Mouse (Mus musculus) forebrain, embryonic 13.5 days (tissue): ENCODE results near the gene Anp32b. TPM values are rescaled to one million over a fixed set of nuclear protein-coding genes. Genes with fewer than 3 reads are reported as not detected.

ENCODE experiments used
- ATAC-seq: fragments of 200-750 bp; cut with Nextera tagmentation; 2 replicates; pipeline ENCODE4 v1.8.0; 2017
- H3K27ac ChIP-seq: fragments of 300-500 bp; sonication (generic); 2 replicates; pipeline ENCODE4 v1.5.1; 2015; ENCODE audit warnings: inconsistent platforms, mild to moderate bottlenecking, moderate library complexity
- H3K27me3 ChIP-seq: fragments of 300-500 bp; sonication (generic); 2 replicates; pipeline ENCODE4 v1.6.1; 2015; ENCODE audit warnings: mild to moderate bottlenecking, inconsistent platforms
- H3K36me3 ChIP-seq: fragments of 300-500 bp; sonication (generic); 2 replicates; pipeline ENCODE4 v1.6.1; 2015; ENCODE audit warnings: mild to moderate bottlenecking, inconsistent platforms; ENCODE audit not compliant: poor library complexity, severe bottlenecking
- H3K4me1 ChIP-seq: fragments of 300-500 bp; sonication (generic); 2 replicates; pipeline ENCODE4 v1.6.1; 2015; ENCODE audit warnings: inconsistent platforms
- H3K4me2 ChIP-seq: fragments of 300-500 bp; sonication (generic); 2 replicates; pipeline ENCODE4 v1.6.1; 2015; ENCODE audit warnings: inconsistent platforms, mild to moderate bottlenecking, moderate library complexity
- H3K4me3 ChIP-seq: fragments of 300-500 bp; sonication (generic); 2 replicates; pipeline ENCODE4 v1.5.1; 2015; ENCODE audit warnings: mild to moderate bottlenecking, inconsistent platforms
- H3K9ac ChIP-seq: fragments of 300-500 bp; sonication (generic); 2 replicates; pipeline ENCODE4 v1.6.1; 2015; ENCODE audit warnings: mild to moderate bottlenecking, inconsistent platforms
- H3K9me3 ChIP-seq: fragments of 300-500 bp; sonication (generic); replicated peaks from 2 replicates; pipeline ENCODE4 v1.6.1; 2016; ENCODE audit warnings: inconsistent platforms
- WGBS: fragments of 180-500 bp; shearing (Covaris S2); methylation state at CpG from one replicate; pipeline ENCODE4 v1.1.7; 2015; 5-methylcytosine and 5-hydroxymethylcytosine counted together
- polyA plus RNA-seq: library from polyadenylated mRNA; unstranded; fragments of >200 nt; fragmentation: Nextera tagmentation; extraction: Ambion mirVana; gene quantifications from 2 replicates; pipeline ENCODE4 v1.2.1, GENCODE M21; 2015

Gene Anp32b
- 210 and 214 TPM in 2 replicates for polyA plus RNA-seq

- ATAC-seq: peak; percentile 96
- peaks cover 46% of the 10 kb centered on the region for H3K4me1 ChIP-seq
- H3K4me2 ChIP-seq: peak within 1 kb of the TSS; percentile 90
- H3K27ac ChIP-seq: peak within 1 kb of the TSS; percentile 99
- H3K27me3 ChIP-seq: no peaks in the 10 kb centered on the region
- peak within 1 kb of the TSS; percentile 99 for H3K9ac ChIP-seq
- no peaks in the 10 kb centered on the region for H3K9me3 ChIP-seq
- under 1% methylated on average over 55 of the region's 66 CpGs for WGBS
- H3K36me3 ChIP-seq: no peaks in the 10 kb centered on the region
- H3K4me3 ChIP-seq: peak within 1 kb of the TSS; percentile 91
These were observed at the start of gene Anp32b for GRCm38 (mm10) chr4:46450519-46451131. Gene Anp32b (plus strand): TSS chr4:46450902.

GRCm38 (mm10) chr4:46404042-46404795, 46.5 kb upstream of the Anp32b start:
- Histone ChIP-seq H3K27me3 (no peaks in the 10 kb centered on the region), H3K4me1 (no peaks in the 10 kb centered on the region), H3K9me3 (peaks cover 5% of the 10 kb centered on the region; the same call in 1 of the 2 replicates), H3K4me2 (no peak overlapping the region), H3K9ac (no peak overlapping the region), H3K4me3 (no peak overlapping the region), H3K36me3 (no peaks in the 10 kb centered on the region), H3K27ac (no peak overlapping the region)
- 77% methylated on average over 6 of the region's 6 CpGs for whole genome bisulfite sequencing
- ATAC-seq: no peak

GRCm38 (mm10) chr4:46406966-46407703, 43.6 kb upstream of the Anp32b start:
- Histone ChIP-seq H3K9me3 (no peaks in the 10 kb centered on the region), H3K4me2 (no peak overlapping the region), H3K36me3 (no peaks in the 10 kb centered on the region), H3K4me1 (no peaks in the 10 kb centered on the region), H3K27me3 (no peaks in the 10 kb centered on the region), H3K9ac (no peak overlapping the region), H3K27ac (no peak overlapping the region), H3K4me3 (no peak overlapping the region)
- WGBS: 91% methylated on average over 8 of the region's 8 CpGs
- ATAC-seq: no peak

GRCm38 (mm10) chr4:46410677-46411076, 40.0 kb upstream of the Anp32b start:
- Histone ChIP-seq H3K4me3 (no peak overlapping the region), H3K27ac (no peak overlapping the region), H3K36me3 (no peaks in the 10 kb centered on the region), H3K4me1 (no peaks in the 10 kb centered on the region), H3K4me2 (no peak overlapping the region), H3K9ac (no peak overlapping the region), H3K27me3 (no peaks in the 10 kb centered on the region), H3K9me3 (no peaks in the 10 kb centered on the region)
- no peak for ATAC-seq
- 94% methylated on average over 5 of the region's 5 CpGs for WGBS

GRCm38 (mm10) chr4:46411489-46411888, 39.2 kb upstream of the Anp32b start:
- no peaks in the 10 kb centered on the region for H3K27me3 ChIP-seq
- H3K4me2 ChIP-seq: no peak overlapping the region
- no peak overlapping the region for H3K9ac ChIP-seq
- H3K36me3 ChIP-seq: no peaks in the 10 kb centered on the region
- no peaks in the 10 kb centered on the region for H3K4me1 ChIP-seq
- no peak for ATAC-seq
- H3K4me3 ChIP-seq: no peak overlapping the region
- WGBS: 88% methylated on average over 6 of the region's 6 CpGs
- H3K27ac ChIP-seq: no peak overlapping the region
- no peaks in the 10 kb centered on the region for H3K9me3 ChIP-seq

- Histone ChIP-seq H3K4me3 (no peak overlapping the region), H3K4me2 (no peak overlapping the region), H3K27me3 (no peaks in the 10 kb centered on the region), H3K9me3 (no peaks in the 10 kb centered on the region), H3K4me1 (no peaks in the 10 kb centered on the region), H3K9ac (no peak overlapping the region), H3K36me3 (no peaks in the 10 kb centered on the region), H3K27ac (no peak overlapping the region)
- 54% methylated on average over 1 of the region's 1 CpGs for WGBS
- no peak for ATAC-seq
These were observed 38.6 kb upstream of the Anp32b start for GRCm38 (mm10) chr4:46412113-46412512.

- 86% methylated on average over 7 of the region's 7 CpGs for WGBS
- Histone ChIP-seq H3K27me3 (no peaks in the 10 kb centered on the region), H3K4me2 (no peak within 1 kb of the TSS), H3K4me3 (no peak within 1 kb of the TSS), H3K9ac (no peak within 1 kb of the TSS), H3K27ac (no peak within 1 kb of the TSS), H3K4me1 (no peaks in the 10 kb centered on the region), H3K9me3 (no peaks in the 10 kb centered on the region), H3K36me3 (no peaks in the 10 kb centered on the region)
- no peak for ATAC-seq
These were observed 37.3 kb upstream of the Anp32b start, which contains the start of gene Hemgn for GRCm38 (mm10) chr4:46413406-46413805. Gene Hemgn (minus strand): TSS chr4:46413506.

GRCm38 (mm10) chr4:46417491-46417890, 33.2 kb upstream of the Anp32b start:
- no peak overlapping the region for H3K27ac ChIP-seq
- 62% methylated on average over 3 of the region's 3 CpGs for WGBS
- no peak for ATAC-seq
- H3K4me3 ChIP-seq: no peak overlapping the region
- H3K36me3 ChIP-seq: no peaks in the 10 kb centered on the region
- H3K27me3 ChIP-seq: peaks cover 3% of the 10 kb centered on the region
- H3K9me3 ChIP-seq: no peaks in the 10 kb centered on the region
- no peak overlapping the region for H3K4me2 ChIP-seq
- H3K9ac ChIP-seq: no peak overlapping the region
- no peaks in the 10 kb centered on the region for H3K4me1 ChIP-seq

GRCm38 (mm10) chr4:46418851-46419250, 31.9 kb upstream of the Anp32b start:
- Histone ChIP-seq H3K4me1 (no peaks in the 10 kb centered on the region), H3K9me3 (no peaks in the 10 kb centered on the region), H3K4me2 (no peak overlapping the region), H3K4me3 (no peak overlapping the region), H3K27ac (no peak overlapping the region), H3K9ac (no peak overlapping the region), H3K27me3 (peaks cover 3% of the 10 kb centered on the region), H3K36me3 (no peaks in the 10 kb centered on the region)
- no peak for ATAC-seq
- WGBS: 55% methylated on average over 9 of the region's 9 CpGs

GRCm38 (mm10) chr4:46422625-46423024, 28.1 kb upstream of the Anp32b start:
- 81% methylated on average over 8 of the region's 8 CpGs for WGBS
- H3K27me3 ChIP-seq: peaks cover 3% of the 10 kb centered on the region
- H3K4me1 ChIP-seq: no peaks in the 10 kb centered on the region
- H3K4me2 ChIP-seq: no peak overlapping the region
- ATAC-seq: no peak
- H3K9me3 ChIP-seq: no peaks in the 10 kb centered on the region
- no peaks in the 10 kb centered on the region for H3K36me3 ChIP-seq
- no peak overlapping the region for H3K9ac ChIP-seq
- H3K4me3 ChIP-seq: no peak overlapping the region
- H3K27ac ChIP-seq: no peak overlapping the region

GRCm38 (mm10) chr4:46428903-46429499, 21.7 kb upstream of the Anp32b start:
- Histone ChIP-seq H3K4me1 (peaks cover 17% of the 10 kb centered on the region), H3K27me3 (0 out of 2 replicates have a peak, but pooled peaks cover under 1% of the 10 kb centered on the region), H3K9me3 (no peaks in the 10 kb centered on the region), H3K27ac (peak overlapping the region; percentile 81), H3K4me2 (peak overlapping the region; percentile 37), H3K9ac (no peak overlapping the region), H3K4me3 (no peak overlapping the region), H3K36me3 (no peaks in the 10 kb centered on the region)
- 17% methylated on average over 10 of the region's 10 CpGs for WGBS
- ATAC-seq: peak; percentile 95
